Mouse (Mus musculus) midbrain, embryonic 11.5 days (tissue): ENCODE data around the gene Ccnjl. TPM values are rescaled to one million over a fixed set of nuclear protein-coding genes. Genes with fewer than 3 reads are reported as not detected.
A peak's percentile ranks its signal among the peaks of the same experiment; 100 is the strongest.

Experiments
- ATAC-seq: fragments of 200-750 bp; cut with Nextera tagmentation; 2 replicates; pipeline ENCODE4 v1.8.0; 2017; ENCODE audit warnings: moderate TSS enrichment, moderate library complexity; ENCODE audit not compliant: low FRiP score
- DNase-seq: peaks from one replicate; pipeline ENCODE4 v3.0.0; 2015; ENCODE audit warnings: low spot score; ENCODE audit errors: missing footprints
- H3K27ac ChIP-seq: fragments of 300-500 bp; sonication (generic); 2 replicates; pipeline ENCODE4 v1.5.1; 2014; ENCODE audit warnings: low read depth, low read length
- H3K27me3 ChIP-seq: fragments of 300-500 bp; sonication (generic); 2 replicates; pipeline ENCODE4 v1.6.1; 2014; ENCODE audit warnings: mild to moderate bottlenecking, low read length, moderate library complexity, mixed read lengths; ENCODE audit not compliant: control insufficient read depth, insufficient read depth
- H3K36me3 ChIP-seq: fragments of 300-500 bp; sonication (generic); 2 replicates; pipeline ENCODE4 v1.6.1; 2014; ENCODE audit warnings: mild to moderate bottlenecking, low read length, moderate library complexity, mixed read lengths; ENCODE audit not compliant: control insufficient read depth, insufficient read depth
- H3K4me1 ChIP-seq: fragments of 300-500 bp; sonication (generic); 2 replicates; pipeline ENCODE4 v1.6.1; 2014; ENCODE audit warnings: low read length; ENCODE audit not compliant: control insufficient read depth, insufficient read depth
- H3K4me2 ChIP-seq: fragments of 300-500 bp; sonication (generic); 2 replicates; pipeline ENCODE4 v1.6.1; 2014; ENCODE audit warnings: mild to moderate bottlenecking, moderate library complexity
- H3K4me3 ChIP-seq: fragments of 300-500 bp; sonication (generic); 2 replicates; pipeline ENCODE4 v1.5.1; 2014; ENCODE audit warnings: low read depth, low read length
- H3K9ac ChIP-seq: fragments of 300-500 bp; sonication (generic); 2 replicates; pipeline ENCODE4 v1.6.1; 2014; ENCODE audit warnings: low read length
- H3K9me3 ChIP-seq: fragments of 300-500 bp; sonication (generic); 2 replicates; pipeline ENCODE4 v1.6.1; 2016; ENCODE audit warnings: low read length; ENCODE audit not compliant: control insufficient read depth
- WGBS: fragments of 180-500 bp; shearing (Covaris S2); extraction: QIAGEN DNeasy Blood & Tissue Kit; methylation state at CpG from one replicate; pipeline ENCODE4 v1.1.7; 2014; 5-methylcytosine and 5-hydroxymethylcytosine counted together
- polyA plus RNA-seq: library from polyadenylated mRNA; unstranded; fragments of >200 nt; fragmentation: Nextera tagmentation; extraction: Ambion mirVana; gene quantifications from 2 replicates; pipeline ENCODE4 v1.2.1, GENCODE M21; 2014

Ccnjl gene
- polyA plus RNA-seq, 1 experiment from 2014 or later = 40.2 TPM

GRCm38 (mm10) chr11:43601440-43601839 is 72.9 kb downstream of the Ccnjl start, which contains the start of gene Fabp6:
Gene Fabp6, minus strand, starts transcription at chr11:43601540.
- Histone ChIP-seq H3K9me3 (no peaks in the 10 kb centered on the region), H3K9ac (no peak within 1 kb of the TSS), H3K4me2 (no peak within 1 kb of the TSS), H3K27ac (no peak within 1 kb of the TSS), H3K27me3 (no peaks in the 10 kb centered on the region), H3K4me1 (no peaks in the 10 kb centered on the region), H3K36me3 (no peaks in the 10 kb centered on the region), H3K4me3 (no peak within 1 kb of the TSS)
- ATAC-seq = no peak
- WGBS = 83% methylated on average over 5 of the region's 5 CpGs
- peak; percentile 60 for DNase-seq

- Histone ChIP-seq H3K27me3 (no peaks in the 10 kb centered on the region), H3K36me3 (no peaks in the 10 kb centered on the region), H3K9me3 (no peaks in the 10 kb centered on the region), H3K4me3 (no peak overlapping the region), H3K4me1 (no peaks in the 10 kb centered on the region), H3K4me2 (no peak overlapping the region), H3K9ac (no peak overlapping the region), H3K27ac (no peak overlapping the region)
- ATAC-seq = no peak
- 90% methylated on average over 2 of the region's 2 CpGs for WGBS
- DNase-seq = no peak
Measured at GRCm38 (mm10) chr11:43604207-43604606, 75.6 kb downstream of the Ccnjl start.

DNA sequence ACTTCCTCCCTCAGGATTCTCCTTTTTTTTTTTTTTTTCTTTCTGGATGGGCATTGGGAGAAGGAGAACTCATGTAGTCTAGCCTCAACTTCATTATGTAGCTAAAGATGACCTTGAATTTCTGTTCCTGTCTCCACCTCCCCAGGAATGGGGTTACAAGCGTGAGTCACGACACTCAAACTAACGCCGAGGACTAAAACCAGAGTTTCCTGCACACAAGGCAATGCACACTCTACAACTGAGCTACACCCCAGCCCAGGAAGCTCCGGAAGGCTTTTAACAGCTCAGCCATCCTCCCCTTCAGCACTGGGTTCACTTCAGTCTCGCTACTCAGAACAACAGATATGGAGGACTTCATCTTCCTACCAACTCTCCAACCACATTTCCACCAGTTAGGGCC is 76.3 kb downstream of the Ccnjl start:
- no peak overlapping the region for H3K9ac ChIP-seq
- H3K27ac ChIP-seq = no peak overlapping the region
- WGBS = 90% methylated on average over 6 of the region's 6 CpGs
- no peaks in the 10 kb centered on the region for H3K9me3 ChIP-seq
- H3K4me1 ChIP-seq = no peaks in the 10 kb centered on the region
- DNase-seq (peak; percentile 21), ATAC-seq (no peak)
- H3K36me3 ChIP-seq = no peaks in the 10 kb centered on the region
- no peak overlapping the region for H3K4me3 ChIP-seq
- H3K4me2 ChIP-seq = no peak overlapping the region
- no peaks in the 10 kb centered on the region for H3K27me3 ChIP-seq

DNA sequence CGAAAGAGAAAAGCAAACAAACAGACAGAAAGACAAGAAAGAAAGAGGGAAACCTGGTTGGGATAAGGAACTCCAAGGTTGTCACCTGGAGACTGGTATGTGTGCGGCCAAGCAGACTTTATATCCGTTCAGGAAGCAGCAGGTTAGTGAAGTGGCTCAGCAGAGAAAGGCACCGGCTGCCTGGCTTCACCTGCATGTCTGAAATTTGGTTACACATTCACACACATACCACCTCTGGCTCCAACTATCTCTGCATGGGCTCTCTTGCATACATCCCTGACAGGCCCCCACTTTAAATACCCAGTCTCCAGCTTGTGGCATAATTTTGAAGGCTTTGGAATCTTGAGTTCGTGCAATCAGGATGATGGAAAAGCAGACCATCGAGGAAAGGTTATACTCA is 77.3 kb downstream of the Ccnjl start:
- ATAC-seq = no peak
- Histone ChIP-seq H3K4me2 (no peak overlapping the region), H3K27ac (no peak overlapping the region), H3K4me3 (no peak overlapping the region), H3K9ac (no peak overlapping the region), H3K36me3 (no peaks in the 10 kb centered on the region), H3K27me3 (no peaks in the 10 kb centered on the region), H3K9me3 (no peaks in the 10 kb centered on the region), H3K4me1 (no peaks in the 10 kb centered on the region)
- 87% methylated on average over 6 of the region's 6 CpGs for WGBS
- peak; percentile 76 for DNase-seq

GRCm38 (mm10) chr11:43608440-43608839 is 79.9 kb downstream of the Ccnjl start:
- Histone ChIP-seq H3K27me3 (no peaks in the 10 kb centered on the region), H3K27ac (no peak overlapping the region), H3K9ac (no peak overlapping the region), H3K9me3 (no peaks in the 10 kb centered on the region), H3K4me1 (0 out of 2 replicates have a peak, but pooled peaks cover 3% of the 10 kb centered on the region), H3K36me3 (no peaks in the 10 kb centered on the region), H3K4me3 (no peak overlapping the region), H3K4me2 (no peak overlapping the region)
- WGBS = 83% methylated on average over 3 of the region's 3 CpGs
- ATAC-seq (no peak), DNase-seq (no peak)

- H3K27me3 ChIP-seq = no peaks in the 10 kb centered on the region
- no peaks in the 10 kb centered on the region for H3K9me3 ChIP-seq
- DNase-seq (no peak), ATAC-seq (no peak)
- no peak overlapping the region for H3K4me2 ChIP-seq
- no peak overlapping the region for H3K27ac ChIP-seq
- WGBS = 83% methylated on average over 10 of the region's 10 CpGs
- no peaks in the 10 kb centered on the region for H3K36me3 ChIP-seq
- H3K4me1 ChIP-seq = 0 out of 2 replicates have a peak, but pooled peaks cover 3% of the 10 kb centered on the region
- no peak overlapping the region for H3K4me3 ChIP-seq
- no peak overlapping the region for H3K9ac ChIP-seq
Measured at GRCm38 (mm10) chr11:43610006-43610661, 81.5 kb downstream of the Ccnjl start.

GRCm38 (mm10) chr11:43610662-43611033 is 82.1 kb downstream of the Ccnjl start:
- 89% methylated on average over 5 of the region's 5 CpGs for WGBS
- no peak overlapping the region for H3K4me3 ChIP-seq
- no peak overlapping the region for H3K4me2 ChIP-seq
- ATAC-seq = no peak
- no peak overlapping the region for H3K9ac ChIP-seq
- no peaks in the 10 kb centered on the region for H3K36me3 ChIP-seq
- H3K27me3 ChIP-seq = no peaks in the 10 kb centered on the region
- peaks cover 3% of the 10 kb centered on the region; the same call in 1 of the 2 replicates for H3K9me3 ChIP-seq
- DNase-seq = no peak
- H3K4me1 ChIP-seq = 0 out of 2 replicates have a peak, but pooled peaks cover 3% of the 10 kb centered on the region
- H3K27ac ChIP-seq = no peak overlapping the region

DNA sequence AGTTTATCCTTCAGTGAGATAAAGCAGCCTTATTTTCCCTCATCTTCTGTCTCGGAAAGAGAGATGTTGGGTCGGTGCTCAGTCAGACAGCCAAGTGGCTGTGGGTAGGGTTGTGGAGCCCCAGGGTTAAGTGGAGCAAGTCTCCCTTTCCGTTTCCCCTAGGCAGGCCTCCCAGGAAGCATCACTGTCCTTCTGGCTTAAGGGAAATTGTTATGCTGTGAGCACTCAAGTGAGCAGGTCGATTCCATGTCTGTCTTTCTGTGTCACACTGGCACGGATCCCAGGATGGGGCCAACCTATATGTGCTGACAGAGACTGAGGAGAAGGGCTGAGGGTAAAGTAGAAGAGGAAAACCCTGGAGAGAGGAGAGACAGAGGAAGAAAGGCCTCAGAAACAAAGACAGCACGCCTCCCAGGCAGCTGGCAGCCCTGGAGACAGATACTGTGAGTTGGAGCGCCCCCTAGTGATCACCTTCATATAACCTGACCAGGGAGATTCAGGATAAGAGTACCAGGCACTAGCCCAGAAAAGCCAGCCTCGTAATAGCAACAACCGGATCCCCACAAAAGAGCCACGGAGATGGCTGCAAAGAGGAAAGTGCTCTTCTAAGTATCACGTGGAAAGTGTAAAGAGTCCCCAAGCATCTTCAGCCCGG is 84.4 kb downstream of the Ccnjl start:
- H3K27me3 ChIP-seq = no peaks in the 10 kb centered on the region
- H3K36me3 ChIP-seq = no peaks in the 10 kb centered on the region
- no peak overlapping the region for H3K4me2 ChIP-seq
- peaks cover 5% of the 10 kb centered on the region; the same call in 1 of the 2 replicates for H3K4me1 ChIP-seq
- peak; percentile 99 for DNase-seq
- ATAC-seq = peak; percentile 90
- no peak overlapping the region for H3K4me3 ChIP-seq
- H3K9ac ChIP-seq = peak overlapping the region; percentile 50
- no peak overlapping the region; the same call in 1 of the 2 replicates for H3K27ac ChIP-seq
- peaks cover 5% of the 10 kb centered on the region; the same call in 1 of the 2 replicates for H3K9me3 ChIP-seq
- WGBS = 26% methylated on average over 12 of the region's 12 CpGs

GRCm38 (mm10) chr11:43617924-43618323 is 89.3 kb downstream of the Ccnjl start:
- peaks cover 5% of the 10 kb centered on the region; the same call in 1 of the 2 replicates for H3K9me3 ChIP-seq
- no peaks in the 10 kb centered on the region for H3K27me3 ChIP-seq
- ATAC-seq (peak; percentile 30), DNase-seq (peak; percentile 89)
- no peaks in the 10 kb centered on the region for H3K36me3 ChIP-seq
- no peak overlapping the region for H3K4me2 ChIP-seq
- peaks cover 7% of the 10 kb centered on the region; the same call in 1 of the 2 replicates for H3K4me1 ChIP-seq
- H3K9ac ChIP-seq = 0 out of 2 replicates have a peak overlapping the region, but pooled peaks have one; percentile 6
- H3K4me3 ChIP-seq = no peak overlapping the region
- H3K27ac ChIP-seq = no peak overlapping the region
- 62% methylated on average over 5 of the region's 5 CpGs for WGBS
